Mouse (Mus musculus): Measurements from ENCODE around the gene Pet100. TPM values are rescaled to one million over a fixed set of nuclear protein-coding genes. Genes with fewer than 3 reads are reported as not detected.

Pet100 gene
- polyA plus RNA-seq, 1 experiment: 65.4 TPM

GRCm38 (mm10) chr8:3606593-3606992 lies 14.8 kb upstream of the Pet100 start:
- no peak overlapping the region for H3K4me3 ChIP-seq (replicated peaks; ENCODE audit: insufficient read depth, low read depth, low read length)
- peaks cover 10% of the 10 kb centered on the region for H3K4me1 ChIP-seq (ENCODE audit: control insufficient read depth, insufficient read depth, low read length)
- H3K27me3 ChIP-seq (ENCODE audit: control insufficient read depth, insufficient read depth, low read length): no peaks in the 10 kb centered on the region
- TF ChIP-seq CTCF (IDR thresholded peaks at IDR 0.05; ENCODE audit: borderline replicate concordance, insufficient read depth, low read depth, low read length) (no peak), POLR2A (IDR thresholded peaks at IDR 0.05; ENCODE audit: borderline replicate concordance, insufficient read depth, low read length) (no peak)
- H3K27ac ChIP-seq (ENCODE audit: insufficient read depth, low read length): no peak overlapping the region
- 47% methylated on average over 16 of the region's 16 CpGs for WGBS
- no peak for DNase-seq

- Histone ChIP-seq H3K27me3 (ENCODE audit: control insufficient read depth, insufficient read depth, low read length) (no peaks in the 10 kb centered on the region), H3K27ac (ENCODE audit: insufficient read depth, low read length) (no peak overlapping the region), H3K4me1 (ENCODE audit: control insufficient read depth, insufficient read depth, low read length) (peaks cover 10% of the 10 kb centered on the region), H3K4me3 (replicated peaks; ENCODE audit: insufficient read depth, low read depth, low read length) (no peak overlapping the region)
- WGBS: 83% methylated on average over 7 of the region's 7 CpGs
- no peak for DNase-seq
- TF ChIP-seq CTCF (IDR thresholded peaks at IDR 0.05; ENCODE audit: borderline replicate concordance, insufficient read depth, low read depth, low read length) (no peak), POLR2A (IDR thresholded peaks at IDR 0.05; ENCODE audit: borderline replicate concordance, insufficient read depth, low read length) (no peak)
Observed at GRCm38 (mm10) chr8:3607822-3608221, 13.5 kb upstream of the Pet100 start.

DNA sequence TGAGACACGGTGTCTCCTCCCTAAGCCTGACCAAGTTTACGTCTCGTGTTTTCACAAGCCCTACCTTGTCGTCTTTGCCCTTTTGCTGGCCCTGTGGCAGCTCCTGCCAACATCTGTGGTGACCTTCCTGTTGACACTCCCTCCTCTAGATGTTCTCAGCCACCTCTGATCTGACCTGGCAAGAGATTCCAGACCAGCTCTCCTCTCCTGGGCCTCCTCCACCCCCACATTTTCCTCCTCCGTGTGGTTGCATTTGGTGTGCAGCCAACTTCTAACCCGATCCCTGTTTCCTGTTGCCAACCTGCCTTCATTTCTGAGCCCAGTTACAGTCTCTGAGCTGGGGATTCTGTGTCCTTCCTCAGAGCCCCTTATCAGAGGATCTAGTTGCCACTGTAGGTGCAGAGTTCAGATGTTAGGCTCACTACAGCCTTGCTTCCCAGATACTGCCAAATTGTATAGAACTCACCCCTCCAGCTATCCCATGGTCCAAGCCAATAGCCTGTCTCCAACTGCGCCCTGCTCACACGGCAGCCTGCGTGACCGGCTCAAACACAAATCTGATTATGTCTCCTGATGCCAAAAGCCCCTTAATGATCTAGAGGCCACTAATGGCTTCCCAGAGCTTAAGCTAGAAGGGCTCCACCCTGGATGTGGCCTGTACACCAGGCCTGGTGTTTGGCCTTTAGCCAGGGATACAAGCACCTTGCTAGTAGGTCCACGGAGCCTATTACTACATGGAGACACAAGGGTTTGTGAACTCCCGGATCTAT lies 12.1 kb upstream of the Pet100 start:
- peak overlapping the region; percentile 28; the same call in 1 of the 2 replicates for H3K27ac ChIP-seq (ENCODE audit: insufficient read depth, low read length)
- TF ChIP-seq POLR2A (IDR thresholded peaks at IDR 0.05; ENCODE audit: borderline replicate concordance, insufficient read depth, low read length): no peak
- TF ChIP-seq CTCF (IDR thresholded peaks at IDR 0.05; ENCODE audit: borderline replicate concordance, insufficient read depth, low read depth, low read length): no peak
- H3K4me3 ChIP-seq (replicated peaks; ENCODE audit: insufficient read depth, low read depth, low read length): no peak overlapping the region
- H3K27me3 ChIP-seq (ENCODE audit: control insufficient read depth, insufficient read depth, low read length): no peaks in the 10 kb centered on the region
- H3K4me1 ChIP-seq (ENCODE audit: control insufficient read depth, insufficient read depth, low read length): peaks cover 10% of the 10 kb centered on the region
- DNase-seq: peak in 1 of 2 experiments; percentile 34
- 61% methylated on average over 12 of the region's 12 CpGs for WGBS

DNA sequence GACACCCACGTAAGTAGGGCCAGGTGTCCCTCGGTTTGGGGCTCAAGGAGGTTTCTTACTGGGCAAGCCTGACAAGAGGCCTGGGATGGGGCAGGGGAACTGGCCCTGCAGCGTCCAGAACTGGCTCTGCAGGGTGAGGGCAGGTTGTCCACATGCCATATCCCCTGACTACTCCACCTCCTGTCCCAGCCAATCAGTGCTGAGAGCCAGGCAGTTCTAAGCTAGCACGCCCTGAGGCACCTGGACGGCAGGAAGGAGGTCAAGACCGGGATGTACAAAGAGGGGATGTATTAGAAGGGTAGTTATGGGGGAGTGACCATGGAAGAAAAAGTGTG lies 11.6 kb upstream of the Pet100 start:
- Histone ChIP-seq H3K27ac (ENCODE audit: insufficient read depth, low read length) (peak overlapping the region; percentile 28; the same call in 1 of the 2 replicates), H3K4me3 (replicated peaks; ENCODE audit: insufficient read depth, low read depth, low read length) (no peak overlapping the region), H3K4me1 (ENCODE audit: control insufficient read depth, insufficient read depth, low read length) (peaks cover 10% of the 10 kb centered on the region), H3K27me3 (ENCODE audit: control insufficient read depth, insufficient read depth, low read length) (no peaks in the 10 kb centered on the region)
- no peak for TF ChIP-seq CTCF (IDR thresholded peaks at IDR 0.05; ENCODE audit: borderline replicate concordance, insufficient read depth, low read depth, low read length)
- no peak for TF ChIP-seq POLR2A (IDR thresholded peaks at IDR 0.05; ENCODE audit: borderline replicate concordance, insufficient read depth, low read length)
- 74% methylated on average over 6 of the region's 6 CpGs for WGBS
- no peak for DNase-seq

DNA sequence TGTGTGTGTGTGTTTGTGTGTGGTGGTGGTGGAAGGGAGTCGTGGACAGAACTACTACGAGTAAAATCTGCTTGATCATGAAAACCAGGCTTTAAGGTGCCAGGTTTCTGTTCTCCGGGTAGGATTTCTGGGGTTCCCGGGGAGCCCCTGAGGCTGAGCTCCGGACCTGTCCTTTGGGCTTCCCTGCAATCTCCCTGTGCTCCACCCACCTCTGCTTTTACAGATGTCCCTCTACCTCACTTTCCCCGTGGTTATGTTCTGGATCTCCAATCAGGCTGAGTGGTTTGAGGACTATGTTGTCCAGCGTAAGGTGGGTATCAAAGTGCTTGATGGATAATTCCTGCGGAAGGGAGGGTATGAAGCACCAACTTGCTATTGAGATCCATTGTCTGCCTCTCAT lies 771 bp downstream of the Pet100 start:
- Histone ChIP-seq H3K4me3 (replicated peaks; ENCODE audit: insufficient read depth, low read depth, low read length) (peak overlapping the region; percentile 39), H3K27me3 (ENCODE audit: control insufficient read depth, insufficient read depth, low read length) (no peaks in the 10 kb centered on the region), H3K4me1 (ENCODE audit: control insufficient read depth, insufficient read depth, low read length) (peaks cover 3% of the 10 kb centered on the region; the same call in 1 of the 2 replicates), H3K27ac (ENCODE audit: insufficient read depth, low read length) (no peak overlapping the region)
- TF ChIP-seq POLR2A (IDR thresholded peaks at IDR 0.05; ENCODE audit: borderline replicate concordance, insufficient read depth, low read length) (no peak), CTCF (IDR thresholded peaks at IDR 0.05; ENCODE audit: borderline replicate concordance, insufficient read depth, low read depth, low read length) (no peak)
- no peak for DNase-seq
- 57% methylated on average over 8 of the region's 8 CpGs for WGBS

- Histone ChIP-seq H3K4me1 (ENCODE audit: control insufficient read depth, insufficient read depth, low read length) (peaks cover 3% of the 10 kb centered on the region; the same call in 1 of the 2 replicates), H3K27ac (ENCODE audit: insufficient read depth, low read length) (no peak within 1 kb of the TSS), H3K4me3 (replicated peaks; ENCODE audit: insufficient read depth, low read depth, low read length) (no peak within 1 kb of the TSS), H3K27me3 (ENCODE audit: control insufficient read depth, insufficient read depth, low read length) (no peaks in the 10 kb centered on the region)
- DNase-seq: no peak
- 59% methylated on average over 1 of the region's 1 CpGs for WGBS
- TF ChIP-seq CTCF (IDR thresholded peaks at IDR 0.05; ENCODE audit: borderline replicate concordance, insufficient read depth, low read depth, low read length) (no peak), POLR2A (IDR thresholded peaks at IDR 0.05; ENCODE audit: borderline replicate concordance, insufficient read depth, low read length) (no peak)
Observed at GRCm38 (mm10) chr8:3625445-3625844, 4.1 kb downstream of the Pet100 start, which contains the start of gene Pcp2. TSS of gene Pcp2 (minus strand) at chr8:3625545.

DNA sequence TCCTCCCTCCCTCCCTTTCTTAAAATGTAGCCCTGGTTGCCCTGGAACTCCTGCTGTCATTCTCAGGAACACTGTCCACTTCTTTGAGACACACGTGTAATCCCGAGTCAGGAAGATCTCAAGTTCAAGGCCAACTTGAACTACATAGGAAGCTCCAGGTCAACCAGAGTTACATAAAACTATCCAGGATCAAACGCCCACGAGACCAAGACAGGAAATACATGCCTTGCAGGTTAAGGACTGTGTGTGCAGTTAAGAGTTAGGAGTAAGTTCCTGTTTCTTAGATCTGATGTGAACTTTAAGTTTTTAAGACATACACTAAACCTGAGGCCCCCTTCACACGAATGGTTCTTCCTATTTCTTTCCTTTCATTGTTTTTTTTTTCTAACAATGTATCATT lies 5.6 kb downstream of the Pet100 start:
- WGBS: 57% methylated on average over 5 of the region's 5 CpGs
- no peak overlapping the region for H3K27ac ChIP-seq (ENCODE audit: insufficient read depth, low read length)

GRCm38 (mm10) chr8:3628014-3628413 lies 6.7 kb downstream of the Pet100 start:
- DNase-seq: peak in 1 of 2 experiments; percentile 42
- Histone ChIP-seq H3K4me3 (replicated peaks; ENCODE audit: insufficient read depth, low read depth, low read length) (no peak overlapping the region), H3K4me1 (ENCODE audit: control insufficient read depth, insufficient read depth, low read length) (0 out of 2 replicates have a peak, but pooled peaks cover 3% of the 10 kb centered on the region), H3K27ac (ENCODE audit: insufficient read depth, low read length) (no peak overlapping the region), H3K27me3 (ENCODE audit: control insufficient read depth, insufficient read depth, low read length) (no peaks in the 10 kb centered on the region)
- 20% methylated on average over 5 of the region's 5 CpGs for WGBS
- peak; percentile 56 for TF ChIP-seq CTCF (IDR thresholded peaks at IDR 0.05; ENCODE audit: borderline replicate concordance, insufficient read depth, low read depth, low read length)
- no peak for TF ChIP-seq POLR2A (IDR thresholded peaks at IDR 0.05; ENCODE audit: borderline replicate concordance, insufficient read depth, low read length)

More for the DNA sequence above, 5.6 kb downstream of the Pet100 start:
- H3K4me1 ChIP-seq (ENCODE audit: control insufficient read depth, insufficient read depth, low read length): peaks cover 3% of the 10 kb centered on the region; the same call in 1 of the 2 replicates
- TF ChIP-seq CTCF (IDR thresholded peaks at IDR 0.05; ENCODE audit: borderline replicate concordance, insufficient read depth, low read depth, low read length) (no peak), POLR2A (IDR thresholded peaks at IDR 0.05; ENCODE audit: borderline replicate concordance, insufficient read depth, low read length) (no peak)
- no peaks in the 10 kb centered on the region for H3K27me3 ChIP-seq (ENCODE audit: control insufficient read depth, insufficient read depth, low read length)
- H3K4me3 ChIP-seq (replicated peaks; ENCODE audit: insufficient read depth, low read depth, low read length): no peak overlapping the region
- DNase-seq: no peak
